Mouse (Mus musculus) right cerebral cortex, postnatal 25 days (tissue): ENCODE measurements at regions not wholly inside any gene's neighbourhood (a gene's known extent, or its start where the extent isn't known, plus 50 kb on each side); places are given as distances from the start of the nearest gene placed in this dataset.
"Not testable (repeated sequence)": the region's sequence is repeated elsewhere in the genome, so short reads cannot be mapped to it uniquely, and the experiment has no call there.

Experiments
- DNase-seq: peaks from one replicate; pipeline ENCODE4 v3.0.0; 2022

- DNase-seq, result not testable (repeated sequence)
Observed at GRCm38 (mm10) chr12:23026976-23027375, 753.1 kb downstream of the Gm10330 start.

GRCm38 (mm10) chr12:23023556-23023955 is 756.5 kb downstream of the Gm10330 start:
- not testable (repeated sequence) for DNase-seq

DNA sequence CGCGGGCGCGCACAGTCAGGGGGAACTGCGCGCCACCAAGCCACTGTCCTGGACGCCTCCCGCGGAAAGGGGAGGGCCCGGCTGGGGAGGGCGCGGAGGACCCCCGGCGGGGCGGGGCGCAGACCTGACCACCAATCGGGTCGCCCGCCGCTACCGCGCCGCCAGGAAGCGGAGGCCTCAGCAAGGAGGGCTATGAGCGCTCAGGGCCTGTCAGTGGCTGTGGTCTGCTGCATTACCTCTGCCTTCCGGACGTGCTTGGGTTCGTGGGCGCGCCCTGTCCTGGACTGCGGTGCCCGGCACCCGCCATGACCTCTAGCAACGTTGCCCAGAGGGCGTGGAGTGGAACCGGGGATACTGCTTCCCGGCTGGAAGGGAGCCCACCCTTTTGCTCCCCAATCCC is 769.9 kb downstream of the Gm10330 start:
- DNase-seq, result peak; percentile 19

DNA sequence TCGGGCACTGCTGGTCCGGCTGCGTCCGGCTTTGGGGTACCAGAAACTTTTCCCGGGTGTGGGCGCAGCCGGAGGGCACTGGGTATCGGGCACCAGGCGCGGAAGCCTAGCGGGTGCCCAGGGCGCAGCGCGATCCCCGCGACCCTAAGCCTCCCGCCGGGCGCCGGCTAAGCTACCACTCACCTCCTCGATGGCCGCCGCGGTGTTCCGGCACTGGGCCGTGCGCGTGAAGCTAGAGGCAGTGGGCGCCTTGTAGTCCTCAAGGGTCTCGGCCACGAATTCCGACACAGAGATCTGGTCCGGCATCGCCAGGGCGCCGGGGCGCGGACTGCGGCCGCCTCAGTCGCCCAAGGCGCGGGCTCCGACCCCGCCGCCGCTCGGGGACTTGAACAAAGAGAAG is 770.4 kb downstream of the Gm10330 start:
- not testable (repeated sequence) for DNase-seq
